Mouse (Mus musculus) right cerebral cortex, postnatal 25 days (tissue): ENCODE measurements around the gene Olfr521.
"Not testable (repeated sequence)": the region's sequence is repeated elsewhere in the genome, so short reads cannot be mapped to it uniquely, and the experiment has no call there.

ENCODE experiments used
- DNase-seq: peaks from one replicate; pipeline ENCODE4 v3.0.0; 2022

Olfr521 gene

DNA sequence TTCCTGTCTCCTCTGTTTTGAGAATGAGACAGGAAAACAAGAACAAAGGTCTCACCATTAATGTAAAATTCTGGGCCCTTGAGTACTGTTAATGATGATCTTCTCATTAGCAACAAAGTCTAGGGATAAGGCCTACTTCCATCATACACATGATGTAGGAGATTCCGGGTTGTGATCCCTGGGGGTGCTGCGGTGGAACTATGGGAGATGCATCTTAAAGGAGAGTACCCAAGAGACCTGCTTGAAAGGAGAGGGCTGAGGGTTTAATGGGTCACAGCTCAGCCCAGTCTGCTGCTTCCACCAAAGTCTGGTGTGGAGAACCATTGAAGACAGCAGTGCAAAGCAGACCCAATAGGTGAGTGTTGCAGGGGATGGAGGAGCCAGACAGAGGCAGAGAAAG, at the start of gene Olfr521:
TSS of gene Olfr521 (plus strand) at position 301 of the 400 bp plus-strand sequence.
- no peak for DNase-seq

DNA sequence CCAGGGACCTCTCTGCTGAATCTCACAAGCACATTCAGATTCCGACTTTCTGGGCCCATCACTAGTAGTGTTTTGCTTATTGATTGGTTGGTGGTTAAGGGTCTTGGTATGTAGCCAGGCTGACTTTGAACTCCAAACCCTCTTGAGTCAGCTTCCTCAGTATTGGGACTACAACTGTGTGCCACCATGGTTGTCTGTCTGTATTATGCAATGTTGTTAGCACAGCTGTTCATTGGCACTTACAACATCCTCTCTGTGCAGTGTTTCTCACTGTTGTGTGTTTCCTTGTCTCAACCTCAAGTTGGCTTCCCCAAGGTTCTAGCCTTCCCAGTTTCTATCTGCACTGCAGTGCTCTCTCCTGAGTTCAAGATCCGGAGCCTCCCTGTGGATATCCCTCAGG, 46.8 kb upstream of the Olfr521 start:
- DNase-seq, result no peak

DNA sequence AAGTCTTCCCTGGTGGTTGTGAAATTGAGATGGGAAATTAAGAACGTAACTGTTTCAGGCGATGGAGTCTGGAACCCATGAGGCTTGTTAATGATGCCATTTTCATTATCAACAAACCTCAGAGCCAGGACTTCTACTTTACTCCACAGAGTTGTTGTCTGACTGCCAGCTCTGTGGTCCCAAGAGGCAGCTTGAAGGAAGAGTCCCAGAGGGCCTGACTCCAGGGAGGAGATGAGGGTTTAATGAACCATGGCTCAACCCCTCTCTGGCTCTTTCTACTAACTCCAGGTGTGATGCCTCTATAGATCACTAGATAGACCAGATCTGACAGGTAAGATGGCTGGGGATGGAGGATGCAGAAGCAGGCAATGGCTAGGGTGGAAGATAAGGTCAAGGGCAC, 33.3 kb upstream of the Olfr521 start, which contains the start of gene Olfr520:
TSS of gene Olfr520 (plus strand) at position 301 of the 400 bp plus-strand sequence.
- DNase-seq, result no peak

DNA sequence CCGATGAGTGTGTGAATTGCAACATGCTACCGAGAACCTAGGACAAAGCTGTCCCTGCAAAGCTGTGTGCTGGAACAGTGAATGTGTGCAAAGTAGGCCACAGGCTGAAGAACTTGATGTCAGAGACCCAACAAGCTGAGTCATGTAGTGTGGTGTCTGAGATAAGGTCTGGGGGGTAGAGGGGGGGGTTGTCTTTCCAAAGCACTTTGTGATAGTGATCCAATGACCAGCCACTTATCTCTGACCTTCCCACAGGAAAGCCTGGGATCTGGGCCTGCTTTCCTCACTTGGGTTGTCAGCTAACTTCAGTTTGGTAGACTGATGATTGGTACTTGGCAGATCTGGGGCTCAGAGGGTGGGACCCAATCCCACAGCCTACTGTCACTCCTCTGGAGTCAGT, 28.7 kb upstream of the Olfr521 start:
- DNase-seq, result no peak

DNA sequence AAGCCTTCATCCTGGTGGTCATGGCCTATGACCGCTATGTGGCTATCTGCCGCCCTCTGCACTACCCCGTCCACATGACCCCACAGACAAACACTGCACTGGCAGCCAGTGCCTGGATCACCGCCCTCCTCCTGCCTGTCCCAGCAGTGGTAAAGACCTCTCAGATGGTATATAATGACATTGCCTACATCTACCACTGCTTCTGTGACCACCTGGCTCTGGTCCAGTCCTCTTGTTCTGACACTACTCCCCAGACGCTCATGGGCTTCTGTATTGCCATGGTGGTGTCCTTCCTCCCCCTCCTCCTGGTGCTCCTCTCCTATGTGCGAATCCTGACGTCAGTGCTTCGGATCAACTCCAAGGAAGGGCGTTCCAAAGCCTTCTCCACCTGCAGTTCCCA, 27.8 kb upstream of the Olfr521 start:
- not testable (repeated sequence) for DNase-seq

DNA sequence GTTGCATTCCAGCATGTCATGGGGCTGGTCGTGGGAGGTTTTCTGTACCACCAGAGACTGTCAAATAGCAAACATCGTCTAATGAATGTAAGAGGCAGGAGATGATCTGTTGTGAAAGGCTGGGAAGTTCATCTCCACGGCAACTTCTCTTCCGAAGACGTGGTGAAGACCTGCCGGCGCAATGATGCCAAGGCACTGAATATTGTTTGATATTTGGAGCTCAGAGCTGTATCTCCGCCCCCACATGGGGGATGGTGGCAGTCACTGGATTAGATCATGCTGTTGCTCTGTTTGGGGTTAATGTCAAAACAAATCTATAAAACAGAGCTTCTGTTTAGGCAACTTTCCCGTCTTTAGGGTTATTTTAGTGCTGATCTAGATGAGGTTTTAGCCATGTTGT, 24.0 kb upstream of the Olfr521 start:
- DNase-seq, result no peak

DNA sequence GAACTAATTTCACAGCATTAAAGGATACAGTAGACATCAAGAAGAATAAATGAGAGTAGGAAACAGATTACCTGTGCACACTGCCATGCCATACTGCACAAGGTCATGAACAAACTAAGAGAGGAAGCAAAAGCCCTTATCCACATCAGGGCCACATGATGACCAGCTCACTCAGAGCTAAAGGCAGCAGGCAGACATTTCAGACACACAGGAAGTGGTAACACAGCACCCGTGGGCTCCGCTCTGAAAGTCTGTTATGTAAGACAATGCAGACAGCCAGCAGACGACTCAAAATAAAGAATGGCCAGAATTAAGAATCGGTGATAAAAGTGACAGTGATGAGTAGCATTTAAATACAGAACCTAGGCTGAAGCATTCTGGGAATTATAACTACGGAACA, 18.1 kb downstream of the Olfr521 start:
- DNase-seq, result no peak

DNA sequence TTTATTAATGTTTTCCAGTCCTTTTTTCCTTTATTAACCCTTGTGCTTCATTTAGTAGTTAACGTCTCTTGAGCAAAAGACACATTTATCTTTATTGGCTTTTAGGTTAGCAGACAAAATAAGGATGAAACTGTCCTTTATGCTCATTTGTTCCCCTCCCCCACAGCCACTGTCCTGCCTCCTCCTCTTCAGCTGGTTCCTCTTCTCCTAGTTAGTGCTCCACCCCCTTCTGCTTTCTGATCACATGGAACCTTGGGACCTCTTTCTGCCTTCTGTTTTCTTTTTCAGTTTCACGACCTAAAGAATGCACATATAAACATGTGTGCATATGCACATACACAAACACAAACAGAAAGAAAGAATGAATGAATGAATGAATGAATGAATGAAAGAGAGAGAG, 18.6 kb downstream of the Olfr521 start:
- DNase-seq, result no peak

DNA sequence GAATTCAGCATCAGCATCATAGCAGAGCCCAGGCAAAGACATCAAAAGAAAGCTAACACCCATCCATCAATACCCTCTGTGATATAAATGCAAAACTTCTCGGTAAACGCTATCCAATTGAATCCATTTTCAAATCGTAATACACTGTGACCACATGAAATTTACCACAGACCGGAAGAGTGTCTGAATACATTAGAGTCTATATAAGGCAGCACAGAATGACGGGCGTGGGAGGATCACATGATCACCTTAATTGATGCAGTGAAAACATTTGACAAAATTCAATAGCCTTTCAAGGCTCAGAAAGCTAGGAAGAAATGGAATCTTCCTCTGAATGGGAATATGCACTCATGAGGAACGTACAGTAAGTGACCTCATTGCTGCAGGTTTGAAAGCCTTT, 20.1 kb downstream of the Olfr521 start:
- no peak for DNase-seq

DNA sequence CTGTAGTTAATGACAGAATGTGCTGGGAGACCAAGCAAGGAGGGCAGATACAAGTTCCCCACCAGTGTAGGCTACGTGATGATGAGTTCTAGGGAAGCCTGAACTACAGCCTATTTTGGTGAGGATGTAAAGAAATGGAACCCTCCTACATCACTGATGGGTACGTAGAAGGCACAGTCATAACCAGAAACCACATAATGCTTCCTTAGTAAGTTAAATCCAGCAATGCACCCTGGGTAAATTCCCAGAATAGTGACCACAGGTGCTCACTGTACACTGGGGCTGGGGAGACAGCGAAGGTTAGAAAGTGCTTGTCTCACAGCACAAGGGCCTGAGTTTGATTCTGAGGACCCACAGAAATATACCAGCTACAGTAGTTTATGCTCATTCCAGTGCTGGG, 22.2 kb downstream of the Olfr521 start:
- DNase-seq, result no peak

DNA sequence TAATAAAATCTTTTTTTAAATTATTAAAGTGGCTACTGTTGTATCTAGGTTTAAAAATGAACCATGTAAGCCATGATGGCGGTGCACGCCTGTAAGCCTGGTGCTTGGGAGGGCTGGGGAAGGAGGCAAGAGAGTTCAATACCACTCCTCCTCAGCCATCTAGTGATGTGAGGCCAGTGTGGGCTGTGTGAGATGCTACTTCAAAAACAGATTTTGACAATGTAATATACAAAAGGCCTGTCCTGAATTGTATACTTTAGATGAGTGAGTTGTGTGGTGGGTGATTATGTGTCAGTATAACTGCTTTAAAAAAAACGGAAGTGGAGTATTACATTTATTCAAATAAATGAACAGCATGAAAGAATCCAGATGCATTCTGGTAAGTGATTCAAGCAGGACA, 23.5 kb downstream of the Olfr521 start:
- DNase-seq, result no peak

DNA sequence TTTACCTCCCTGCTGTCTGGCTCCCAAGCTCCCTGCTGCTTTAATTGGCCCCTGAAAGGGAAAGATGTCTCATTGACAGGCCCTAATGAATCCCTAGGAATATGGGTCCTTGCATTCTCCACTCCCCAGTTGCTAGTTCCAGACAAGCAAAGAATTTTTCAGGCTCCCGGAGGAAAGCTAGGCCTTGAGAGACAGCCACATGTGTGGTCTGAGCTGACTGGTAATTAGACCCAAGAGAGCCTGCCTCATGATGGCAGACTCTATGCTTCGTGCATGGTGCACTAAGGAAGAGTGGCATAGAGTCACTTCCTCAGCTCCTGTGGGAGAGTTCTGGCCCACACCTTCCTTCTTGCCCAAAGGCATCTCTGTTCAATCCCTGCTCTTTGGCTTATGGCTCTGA, 24.6 kb downstream of the Olfr521 start:
- DNase-seq, result no peak

DNA sequence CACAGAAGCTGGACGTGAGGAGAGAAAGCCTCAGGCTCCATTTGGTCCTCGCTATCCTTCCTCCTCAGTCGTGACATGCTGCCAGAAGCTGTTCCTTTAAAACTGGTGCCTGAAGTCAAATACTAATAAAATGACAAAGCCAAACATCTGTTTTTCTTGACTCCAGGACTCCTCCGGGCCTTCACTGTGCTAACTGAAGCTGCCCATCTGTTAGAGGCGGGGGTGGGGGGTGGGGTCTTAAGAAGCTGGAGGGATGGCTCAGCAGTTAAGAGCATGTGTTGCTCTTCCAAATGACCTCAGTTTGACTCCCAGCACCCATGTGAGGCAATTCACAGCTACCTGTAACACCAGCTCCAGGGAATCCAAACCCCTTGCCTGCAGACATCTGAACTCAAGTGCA, 25.3 kb downstream of the Olfr521 start:
- DNase-seq, result no peak

DNA sequence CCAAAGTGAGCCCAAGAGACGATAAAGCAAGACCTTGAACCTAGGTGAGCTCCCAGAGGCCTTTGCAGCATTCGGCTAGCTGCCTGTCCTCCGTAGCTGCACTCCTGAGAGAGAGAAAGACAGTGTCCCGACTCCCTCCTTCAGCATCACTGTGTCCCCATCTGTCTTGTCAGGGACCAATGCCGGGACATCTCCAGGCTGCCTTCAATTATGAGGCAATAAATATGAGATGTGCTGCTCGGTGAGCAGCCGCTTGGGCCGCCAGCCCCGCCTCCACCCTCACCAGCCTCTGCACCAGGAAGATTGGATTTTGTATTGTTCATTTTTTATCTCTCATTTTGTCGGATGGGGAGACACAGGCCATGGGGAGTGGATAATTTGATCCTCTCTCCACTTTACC, 27.5 kb downstream of the Olfr521 start:
- no peak for DNase-seq

DNA sequence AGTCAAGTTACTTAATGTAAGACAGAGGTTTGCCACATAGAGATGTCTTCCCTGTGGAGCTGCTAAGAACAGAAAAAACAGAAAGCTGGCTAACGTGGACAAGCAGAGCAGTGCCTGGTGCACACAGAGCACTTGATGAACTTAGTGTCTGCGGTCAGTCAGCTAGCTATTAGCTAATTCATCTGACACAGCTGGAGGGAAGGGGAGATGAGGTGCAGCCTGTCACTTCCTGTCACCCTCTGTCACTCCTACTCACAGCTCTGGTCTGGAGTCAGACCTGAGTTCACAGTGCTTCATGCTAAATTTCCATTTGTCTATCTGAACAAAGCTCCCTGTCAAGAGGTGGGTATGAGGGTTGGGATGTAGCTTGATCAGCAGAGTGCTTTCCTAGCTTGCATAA, 30.8 kb downstream of the Olfr521 start:
- no peak for DNase-seq

DNA sequence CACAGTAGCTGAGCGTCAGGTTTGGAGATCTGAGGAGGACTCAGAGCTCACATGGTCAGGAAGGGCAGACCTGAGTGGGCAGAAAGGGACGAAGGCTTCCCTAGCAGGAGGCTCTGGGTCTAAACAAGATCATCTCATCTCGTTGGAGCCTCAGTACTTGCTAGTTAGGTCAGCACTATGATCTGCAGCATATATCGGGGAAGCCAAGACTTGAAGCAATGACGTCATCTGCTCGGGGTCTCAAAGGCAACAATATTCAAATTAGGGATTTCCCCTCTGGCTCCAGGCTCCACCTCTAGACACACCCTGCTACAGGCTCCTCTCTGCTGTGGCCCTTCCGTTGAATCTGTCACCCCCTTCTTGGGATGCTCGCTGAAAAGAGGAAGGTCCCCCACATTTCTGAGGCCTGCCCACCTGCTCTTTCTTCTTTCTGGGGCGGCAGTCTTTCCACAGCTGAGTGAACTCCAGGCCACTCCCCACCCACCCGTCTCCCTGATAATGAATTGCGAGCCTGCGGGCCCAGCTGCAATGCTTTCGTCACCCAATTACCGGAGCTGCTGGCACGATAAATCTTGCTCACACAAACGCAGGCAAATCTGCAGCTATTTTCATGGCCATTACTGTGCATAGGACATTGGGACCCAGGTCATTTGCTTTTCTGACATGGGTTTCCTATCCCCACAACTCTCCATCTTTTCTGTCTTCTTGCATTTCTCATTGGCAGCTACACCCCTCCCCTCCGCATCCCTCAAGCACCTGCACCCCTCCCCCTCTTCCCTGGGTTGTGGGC, 32.1 kb downstream of the Olfr521 start:
- peak; percentile 20 for DNase-seq

DNA sequence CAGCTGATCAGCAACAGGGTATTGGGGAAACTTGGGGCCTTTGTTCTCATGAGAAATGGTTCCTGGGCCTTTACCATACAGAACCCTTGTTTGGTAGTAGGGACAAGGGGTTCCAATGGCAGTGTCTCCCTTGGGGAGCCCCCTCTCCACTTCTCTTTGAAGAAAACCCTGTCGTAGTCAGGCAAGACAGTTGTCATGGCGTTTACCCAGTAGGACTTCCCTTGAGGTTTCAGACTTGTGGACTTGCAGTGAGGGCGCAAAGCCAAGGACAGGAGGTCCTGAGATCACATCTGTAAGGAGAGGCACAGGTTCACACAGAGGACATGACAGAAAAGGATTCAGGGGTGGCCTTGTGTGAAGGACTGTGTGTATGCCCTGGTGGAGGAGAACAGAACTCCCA, 33.2 kb downstream of the Olfr521 start:
- DNase-seq, result no peak

DNA sequence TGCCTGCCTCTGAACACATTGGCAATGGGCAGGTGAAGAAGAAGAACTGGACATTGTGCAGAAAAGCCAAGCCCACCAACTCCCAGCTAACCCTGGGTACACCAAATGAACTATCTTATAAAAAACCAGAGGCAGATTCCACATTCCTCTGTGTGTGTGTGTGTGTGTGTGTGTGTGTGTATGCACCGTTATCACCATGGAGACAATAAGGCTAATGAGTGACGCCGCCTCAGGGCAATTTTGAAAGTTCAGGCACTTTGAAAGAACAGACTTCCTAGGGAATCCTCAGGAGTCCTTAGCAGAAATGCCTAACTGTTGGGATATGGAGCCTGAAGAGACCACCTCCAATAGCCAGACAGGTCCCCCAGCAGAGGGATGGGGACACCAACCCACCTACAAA, 34.0 kb downstream of the Olfr521 start:
- DNase-seq, result no peak

DNA sequence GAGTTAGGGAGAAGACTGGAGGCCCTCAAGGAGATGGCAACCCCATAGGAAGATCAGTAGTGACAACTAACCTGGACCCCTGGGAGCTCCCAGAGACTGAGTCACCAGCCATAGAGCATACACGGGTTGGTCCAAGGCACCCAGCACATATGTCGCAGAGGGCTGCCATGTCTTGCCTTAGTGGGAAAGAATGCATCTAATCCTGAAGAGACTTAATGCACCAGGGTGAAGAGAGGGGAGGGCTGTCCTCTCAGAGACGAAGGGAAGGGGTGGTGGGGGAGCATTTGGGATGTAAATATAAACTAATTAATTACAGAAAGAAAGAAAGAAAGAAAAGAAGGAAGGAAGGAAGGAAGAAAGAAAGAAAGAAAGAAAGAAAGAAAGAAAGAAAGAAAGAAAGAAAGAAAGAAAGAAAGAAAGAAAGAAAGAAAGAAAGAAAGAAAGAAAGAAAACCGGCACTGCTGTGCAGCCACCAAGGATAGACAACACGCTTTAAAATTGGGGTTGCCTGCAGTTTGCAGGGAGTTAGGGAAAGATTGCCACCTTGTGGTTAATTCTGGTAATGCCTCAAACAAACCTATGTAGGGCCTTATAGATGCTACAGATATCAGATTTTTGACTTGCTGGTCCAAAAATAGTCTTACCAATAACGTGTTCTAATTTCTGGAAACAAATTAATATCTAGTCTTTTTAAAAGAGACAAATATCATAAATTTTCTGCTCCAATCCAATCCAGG, 34.8 kb downstream of the Olfr521 start:
- no peak for DNase-seq

DNA sequence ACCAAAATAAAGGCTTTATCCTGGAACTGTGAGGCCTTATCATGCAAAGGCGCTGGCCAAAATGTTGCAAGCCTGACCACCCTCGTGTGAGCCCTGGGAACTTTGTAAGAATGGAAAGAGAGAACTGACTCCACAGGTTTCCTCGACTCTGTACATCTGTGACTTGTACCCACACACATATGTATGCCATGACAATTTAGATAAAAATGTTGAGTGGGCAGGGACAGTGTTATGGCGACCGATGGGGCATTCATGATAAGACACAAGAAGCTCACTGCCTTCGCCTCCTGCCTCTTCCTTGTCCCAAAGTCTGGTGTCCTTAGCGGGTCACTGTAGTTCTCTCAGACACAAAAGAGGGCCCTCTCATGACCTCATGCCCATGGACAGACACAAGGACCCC, 35.8 kb downstream of the Olfr521 start:
- no peak for DNase-seq

DNA sequence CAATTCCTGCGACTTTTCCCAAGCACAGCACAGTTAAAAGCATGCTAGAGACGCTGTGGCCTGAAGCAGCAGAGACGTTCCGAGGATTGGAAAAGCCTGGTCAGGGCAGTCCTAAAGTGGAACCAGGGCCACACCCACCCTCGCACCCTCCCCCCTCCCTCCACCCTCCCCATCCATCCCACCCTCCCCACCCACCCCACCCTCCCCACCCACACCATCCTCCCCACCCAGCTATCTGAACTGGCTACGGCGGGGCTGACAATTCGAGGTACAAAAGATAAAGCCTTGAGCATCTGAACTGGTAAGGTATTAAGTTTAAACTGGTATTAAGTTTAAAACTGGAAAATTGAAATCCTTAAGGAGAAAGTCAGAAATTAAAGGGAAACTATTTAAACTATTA, 40.2 kb downstream of the Olfr521 start:
- no peak for DNase-seq

DNA sequence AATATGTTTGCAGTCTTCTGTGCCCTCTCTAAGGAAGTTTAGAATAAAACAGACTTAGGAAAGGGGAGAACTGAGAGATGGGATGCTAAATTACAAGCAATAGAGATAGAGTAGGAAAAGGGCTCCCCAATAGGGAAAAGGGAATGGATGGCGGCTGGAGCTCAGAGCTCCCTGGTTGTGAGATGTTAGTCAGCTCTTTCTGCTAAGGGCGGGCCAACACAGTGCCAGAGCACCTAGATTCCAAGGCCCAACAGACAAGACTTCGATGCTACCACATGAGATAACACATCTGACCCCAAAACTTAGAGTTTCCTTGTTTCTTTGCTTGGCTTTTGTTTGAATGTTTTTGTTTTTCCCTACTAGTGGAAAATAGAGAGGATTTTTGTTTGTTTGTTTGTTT, 40.7 kb downstream of the Olfr521 start:
- DNase-seq, result not testable (repeated sequence)

DNA sequence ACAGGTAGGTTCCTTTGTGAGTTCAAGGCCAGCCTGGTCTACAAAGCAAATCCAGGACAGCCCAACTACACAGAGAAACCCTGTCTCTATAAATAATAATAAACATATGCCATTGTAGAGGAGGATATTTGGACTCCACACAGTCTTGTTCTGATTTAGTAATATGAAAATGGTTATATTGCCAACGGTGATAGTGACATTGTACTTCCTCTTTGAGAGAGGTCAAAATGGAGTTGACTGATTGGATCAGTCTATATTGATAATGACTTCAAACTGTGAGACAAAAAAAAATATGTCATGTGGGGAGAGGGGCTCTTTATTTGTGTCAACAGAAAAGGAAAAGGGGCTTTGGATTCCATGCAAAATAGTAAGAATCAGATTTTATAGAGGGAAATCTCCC, 42.0 kb downstream of the Olfr521 start:
- DNase-seq, result no peak

DNA sequence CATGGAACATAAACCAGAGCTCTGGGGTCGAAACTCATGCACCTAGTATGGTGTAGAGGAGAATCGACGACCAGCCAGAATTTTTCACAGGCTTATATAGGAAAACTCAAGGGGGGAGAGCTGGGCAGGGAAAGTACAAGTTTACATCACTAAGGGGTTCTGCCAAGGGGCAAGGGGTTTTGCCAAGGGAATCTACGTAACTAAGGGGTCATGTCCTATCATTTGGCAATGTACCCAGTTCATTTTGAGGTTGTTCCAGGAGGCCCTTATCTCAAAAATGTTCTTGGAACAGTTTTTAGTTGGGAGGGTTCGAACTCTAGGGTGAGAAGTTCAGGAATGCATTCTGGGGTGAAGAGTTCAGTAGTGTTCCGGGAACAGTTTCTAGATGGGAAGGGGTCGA, 43.7 kb downstream of the Olfr521 start:
- DNase-seq, result not testable (repeated sequence)

DNA sequence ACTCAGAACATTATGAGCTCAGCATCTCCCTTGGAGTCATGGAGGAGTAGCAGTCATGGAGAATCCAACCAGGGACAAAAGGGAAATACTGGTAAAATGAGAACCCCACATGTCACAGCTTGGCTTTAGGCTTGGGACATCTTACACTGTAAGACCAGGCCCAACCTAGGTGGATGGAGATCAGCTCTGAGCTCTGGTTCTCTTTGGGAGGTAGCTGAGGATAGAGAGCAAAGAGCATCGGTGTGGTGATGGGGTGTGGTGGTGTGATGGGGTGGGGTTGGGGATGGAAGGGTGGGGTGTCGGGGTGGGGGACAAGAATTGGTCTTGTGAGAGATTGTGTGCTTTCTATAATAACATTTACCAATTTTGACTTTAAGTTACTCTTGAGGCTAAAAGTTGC, 47.5 kb downstream of the Olfr521 start:
- no peak for DNase-seq
